ENCODE assay signal across 12 mouse cellular contexts in genomic region chr17:3481576-3482575, GRCm38 (mm10). TPM values are rescaled to one million over a fixed set of nuclear protein-coding genes. Genes with fewer than 3 reads are reported as not detected.
DNase-seq lines count a peak whose midpoint lies in the region; ATAC-seq and TF ChIP-seq lines count a peak whose summit lies in the region.
"Had no signal": no experiment of that assay in that cellular context is flagged by ENCODE, and none has a peak within 500 bp of the region (broad histone marks: within the 10 kb centered on the region; RNA-seq: fewer than 3 reads in every experiment).

No protein-coding gene starts in this region.

- H3K9me3 ChIP-seq in embryonic facial prominence, embryonic 14.5 days (ENCODE audit: control insufficient read depth, low read length): no peaks in the 10 kb centered on the region
- no peaks in the 10 kb centered on the region for H3K9me3 ChIP-seq in embryonic facial prominence, embryonic 10.5 days
- no peaks in the 10 kb centered on the region for H3K9me3 ChIP-seq in midbrain, embryonic 11.5 days (ENCODE audit: control insufficient read depth, low read length)
- no peaks in the 10 kb centered on the region for H3K9me3 ChIP-seq in midbrain, embryonic 10.5 days (replicated peaks)
- H3K9me3 ChIP-seq in forebrain, embryonic 16.5 days (ENCODE audit: control insufficient read depth, low read length): no peaks in the 10 kb centered on the region
- H3K9me3 ChIP-seq in hindbrain, embryonic 10.5 days: no peaks in the 10 kb centered on the region
- H3K9me3 ChIP-seq: liver, embryonic 12.5 days had no signal

- H3K27me3 ChIP-seq in embryonic facial prominence, embryonic 14.5 days (replicated peaks; ENCODE audit: control insufficient read depth, insufficient read depth, low read length): no peaks in the 10 kb centered on the region
- H3K27me3 ChIP-seq in embryonic facial prominence, embryonic 10.5 days (replicated peaks; ENCODE audit: low read depth, poor library complexity, severe bottlenecking): no peaks in the 10 kb centered on the region
- H3K27me3 ChIP-seq in midbrain, embryonic 11.5 days (ENCODE audit: control insufficient read depth, insufficient read depth, low read length): no peaks in the 10 kb centered on the region
- no peaks in the 10 kb centered on the region for H3K27me3 ChIP-seq in midbrain, embryonic 10.5 days (ENCODE audit: low read depth, poor library complexity, severe bottlenecking)
- H3K27me3 ChIP-seq in forebrain, embryonic 16.5 days (replicated peaks; ENCODE audit: control insufficient read depth, insufficient read depth, low read length): no peaks in the 10 kb centered on the region
- no peaks in the 10 kb centered on the region for H3K27me3 ChIP-seq in hindbrain, embryonic 10.5 days (ENCODE audit: insufficient read depth, poor library complexity, severe bottlenecking)
- H3K27me3 ChIP-seq: liver, embryonic 12.5 days had no signal

- H3K9ac ChIP-seq in embryonic facial prominence, embryonic 14.5 days (ENCODE audit: low read depth, low read length): no peak overlapping the region
- no peak overlapping the region for H3K9ac ChIP-seq in midbrain, embryonic 11.5 days (ENCODE audit: low read length)
- H3K9ac ChIP-seq in forebrain, embryonic 16.5 days (replicated peaks; ENCODE audit: low read depth, low read length): peak overlapping the region; percentile 6; the same call in 1 of the 2 replicates
- H3K9ac ChIP-seq: liver, embryonic 12.5 days had no signal

- no peak overlapping the region for H3K4me3 ChIP-seq in embryonic facial prominence, embryonic 14.5 days (ENCODE audit: low read depth, low read length)
- no peak overlapping the region for H3K4me3 ChIP-seq in embryonic facial prominence, embryonic 10.5 days
- H3K4me3 ChIP-seq in midbrain, embryonic 11.5 days (ENCODE audit: low read depth, low read length): no peak overlapping the region
- H3K4me3 ChIP-seq in midbrain, embryonic 10.5 days: no peak overlapping the region
- H3K4me3 ChIP-seq in forebrain, embryonic 16.5 days (replicated peaks; ENCODE audit: low read length): peak overlapping the region; percentile 26
- peak overlapping the region; percentile 42 for H3K4me3 ChIP-seq in olfactory bulb, adult 2 months (ENCODE audit: insufficient read depth, low read depth, low read length)
- no peak overlapping the region for H3K4me3 ChIP-seq in hindbrain, embryonic 10.5 days
- H3K4me3 ChIP-seq: liver, embryonic 12.5 days had no signal

- peaks cover 38% of the 10 kb centered on the region; the same call in 1 of the 2 replicates for H3K36me3 ChIP-seq in embryonic facial prominence, embryonic 14.5 days (ENCODE audit: control insufficient read depth, insufficient read depth, low read length)
- no peaks in the 10 kb centered on the region; the same call in 1 of the 2 replicates for H3K36me3 ChIP-seq in embryonic facial prominence, embryonic 10.5 days (replicated peaks)
- no peaks in the 10 kb centered on the region for H3K36me3 ChIP-seq in midbrain, embryonic 11.5 days (ENCODE audit: control insufficient read depth, insufficient read depth, low read length)
- H3K36me3 ChIP-seq in midbrain, embryonic 10.5 days: no peaks in the 10 kb centered on the region
- no peaks in the 10 kb centered on the region for H3K36me3 ChIP-seq in forebrain, embryonic 16.5 days (ENCODE audit: control insufficient read depth, insufficient read depth)
- H3K36me3 ChIP-seq in hindbrain, embryonic 10.5 days: no peaks in the 10 kb centered on the region
- H3K36me3 ChIP-seq: liver, embryonic 12.5 days had no signal

- no peaks in the 10 kb centered on the region for H3K4me1 ChIP-seq in embryonic facial prominence, embryonic 14.5 days (ENCODE audit: control insufficient read depth, insufficient read depth, low read length)
- no peaks in the 10 kb centered on the region for H3K4me1 ChIP-seq in embryonic facial prominence, embryonic 10.5 days
- no peaks in the 10 kb centered on the region for H3K4me1 ChIP-seq in midbrain, embryonic 11.5 days (ENCODE audit: control insufficient read depth, insufficient read depth, low read length)
- no peaks in the 10 kb centered on the region for H3K4me1 ChIP-seq in midbrain, embryonic 10.5 days
- peaks cover 10% of the 10 kb centered on the region for H3K4me1 ChIP-seq in forebrain, embryonic 16.5 days (replicated peaks; ENCODE audit: control insufficient read depth, insufficient read depth, low read length)
- peaks cover 8% of the 10 kb centered on the region; the same call in 1 of the 2 replicates for H3K4me1 ChIP-seq in olfactory bulb, adult 2 months (ENCODE audit: control insufficient read depth, insufficient read depth, low read length)
- 0 out of 2 replicates have a peak, but pooled peaks cover 3% of the 10 kb centered on the region for H3K4me1 ChIP-seq in hindbrain, embryonic 10.5 days (replicated peaks)
- H3K4me1 ChIP-seq: liver, embryonic 12.5 days had no signal

- no peak overlapping the region for H3K27ac ChIP-seq in embryonic facial prominence, embryonic 14.5 days (replicated peaks; ENCODE audit: low read depth, low read length)
- H3K27ac ChIP-seq in embryonic facial prominence, embryonic 10.5 days (replicated peaks): no peak overlapping the region
- no peak overlapping the region for H3K27ac ChIP-seq in midbrain, embryonic 11.5 days (ENCODE audit: low read depth, low read length)
- H3K27ac ChIP-seq in midbrain, embryonic 10.5 days (replicated peaks): no peak overlapping the region
- H3K27ac ChIP-seq in forebrain, embryonic 16.5 days (ENCODE audit: low read length): peak overlapping the region; percentile 85
- peak overlapping the region; percentile 91 for H3K27ac ChIP-seq in olfactory bulb, adult 2 months (ENCODE audit: insufficient read depth, low read depth, low read length)
- no peak overlapping the region for H3K27ac ChIP-seq in hindbrain, embryonic 10.5 days
- H3K27ac ChIP-seq: liver, embryonic 12.5 days had no signal

- no peak for TF ChIP-seq POLR2A in olfactory bulb, adult 2 months (IDR thresholded peaks at IDR 0.05; ENCODE audit: insufficient read depth, low read depth, low read length)

- ATAC-seq in embryonic facial prominence, embryonic 14.5 days (ENCODE audit: low read depth): no peak; the same call in 1 of the 2 replicates
- ATAC-seq in midbrain, embryonic 11.5 days (ENCODE audit: low FRiP score): no peak
- peak; percentile 87 for ATAC-seq in forebrain, embryonic 16.5 days
- ATAC-seq: hindbrain, embryonic 16.5 days; liver, embryonic 12.5 days had no signal

- no peak overlapping the region for H3K4me2 ChIP-seq in embryonic facial prominence, embryonic 14.5 days (ENCODE audit: low read depth, low read length)
- no peak overlapping the region for H3K4me2 ChIP-seq in midbrain, embryonic 11.5 days
- H3K4me2 ChIP-seq in forebrain, embryonic 16.5 days (ENCODE audit: low read length): peak overlapping the region; percentile 12
- H3K4me2 ChIP-seq: liver, embryonic 12.5 days had no signal

- TF ChIP-seq CTCF in olfactory bulb, adult 2 months (IDR thresholded peaks at IDR 0.05; ENCODE audit: insufficient read depth, low read depth, low read length): no peak

- 64% methylated on average over 7 of the region's 7 CpGs for whole genome bisulfite sequencing in embryonic facial prominence, embryonic 14.5 days
- 69% methylated on average over 7 of the region's 7 CpGs for WGBS in embryonic facial prominence, embryonic 10.5 days
- WGBS in midbrain, embryonic 11.5 days: 70% methylated on average over 7 of the region's 7 CpGs
- WGBS in midbrain, embryonic 10.5 days: 73% methylated on average over 7 of the region's 7 CpGs
- WGBS in forebrain, embryonic 16.5 days: 33% methylated on average over 7 of the region's 7 CpGs
- 29% methylated on average over 7 of the region's 7 CpGs for WGBS in olfactory bulb, adult 2 months
- WGBS in hindbrain, embryonic 10.5 days: 68% methylated on average over 7 of the region's 7 CpGs

- DNase-seq in embryonic facial prominence, embryonic 14.5 days (ENCODE audit: low spot score): peak; percentile 38
- DNase-seq in embryonic facial prominence, embryonic 10.5 days (ENCODE audit: low spot score): no peak
- DNase-seq in midbrain, embryonic 11.5 days (ENCODE audit: low spot score, missing footprints): peak; percentile 72
- no peak for DNase-seq in midbrain, embryonic 10.5 days (ENCODE audit: low spot score)
- no peak for DNase-seq in lung, postnatal 14 days
- DNase-seq in hindbrain, embryonic 10.5 days (ENCODE audit: low spot score): no peak
- DNase-seq: adrenal gland, postnatal 36 days had no signal

RNA-seq across cellular contexts. Expression of gene Cldn20, which starts 50.5 kb away (rescaled TPM):
- 0.38 and 0.45 TPM in 2 replicates for polyA plus RNA-seq in embryonic facial prominence, embryonic 14.5 days (2014; fragmentation: Nextera tagmentation; extraction: Ambion mirVana)
- not detected in 2 replicates for polyA plus RNA-seq in embryonic facial prominence, embryonic 10.5 days (2016; fragmentation: Nextera tagmentation; extraction: Ambion mirVana)
- not detected in 2 replicates for polyA plus RNA-seq in midbrain, embryonic 11.5 days (2014; fragmentation: Nextera tagmentation; extraction: Ambion mirVana)
- 0.21 TPM in 1 of 2 replicates, not detected in the other for polyA plus RNA-seq in midbrain, embryonic 10.5 days (2016; fragmentation: Nextera tagmentation; extraction: Ambion mirVana)
- polyA plus RNA-seq in forebrain, embryonic 16.5 days (2015; fragmentation: Nextera tagmentation; extraction: Ambion mirVana): 1.0 and 1.2 TPM in 2 replicates
- polyA plus RNA-seq in olfactory bulb, adult 2 months (2012; ENCODE audit: insufficient read depth, insufficient read length, low replicate concordance, missing spikeins): not detected in 2 replicates
- polyA plus RNA-seq in hindbrain, embryonic 10.5 days (2016; fragmentation: Nextera tagmentation; extraction: Ambion mirVana): not detected in 2 replicates
- polyA plus RNA-seq: hindbrain, embryonic 16.5 days; liver, embryonic 12.5 days; stomach, embryonic 16.5 days had no signal

Comparison
In these comparisons a context has a peak if more than half of its experiments do, and no peak if none do; other contexts are left out.
1. DNase-seq: peak in embryonic facial prominence, embryonic 14.5 days (single experiment) and midbrain, embryonic 11.5 days (single experiment); none in embryonic facial prominence, embryonic 10.5 days (single experiment), midbrain, embryonic 10.5 days (single experiment), lung, postnatal 14 days (single experiment) and hindbrain, embryonic 10.5 days (single experiment).
2. H3K27ac ChIP-seq: peak in forebrain, embryonic 16.5 days (single experiment) and olfactory bulb, adult 2 months (single experiment); none in embryonic facial prominence, embryonic 14.5 days (single experiment), embryonic facial prominence, embryonic 10.5 days (single experiment), midbrain, embryonic 11.5 days (single experiment), midbrain, embryonic 10.5 days (single experiment) and hindbrain, embryonic 10.5 days (single experiment).
3. H3K4me3 ChIP-seq: peak in forebrain, embryonic 16.5 days (single experiment) and olfactory bulb, adult 2 months (single experiment); none in embryonic facial prominence, embryonic 14.5 days (single experiment), embryonic facial prominence, embryonic 10.5 days (single experiment), midbrain, embryonic 11.5 days (single experiment), midbrain, embryonic 10.5 days (single experiment) and hindbrain, embryonic 10.5 days (single experiment).